Mouse (Mus musculus) T-helper 17 cell (primary cell): ENCODE measurements around the gene Fars2.

ENCODE experiments used
- in situ Hi-C, 2 experiments: fragments of 300-600 bp; cut with MboI, MseI; formaldehyde crosslinking; loops; 1 replicate in 1 of 2; 2 replicates in 1 of 2; pipeline ENCODE4 v1.15.1; 2025; ENCODE audit warnings: high pct_unique_total_duplicates in 2 of 2

Fars2 gene

DNA sequence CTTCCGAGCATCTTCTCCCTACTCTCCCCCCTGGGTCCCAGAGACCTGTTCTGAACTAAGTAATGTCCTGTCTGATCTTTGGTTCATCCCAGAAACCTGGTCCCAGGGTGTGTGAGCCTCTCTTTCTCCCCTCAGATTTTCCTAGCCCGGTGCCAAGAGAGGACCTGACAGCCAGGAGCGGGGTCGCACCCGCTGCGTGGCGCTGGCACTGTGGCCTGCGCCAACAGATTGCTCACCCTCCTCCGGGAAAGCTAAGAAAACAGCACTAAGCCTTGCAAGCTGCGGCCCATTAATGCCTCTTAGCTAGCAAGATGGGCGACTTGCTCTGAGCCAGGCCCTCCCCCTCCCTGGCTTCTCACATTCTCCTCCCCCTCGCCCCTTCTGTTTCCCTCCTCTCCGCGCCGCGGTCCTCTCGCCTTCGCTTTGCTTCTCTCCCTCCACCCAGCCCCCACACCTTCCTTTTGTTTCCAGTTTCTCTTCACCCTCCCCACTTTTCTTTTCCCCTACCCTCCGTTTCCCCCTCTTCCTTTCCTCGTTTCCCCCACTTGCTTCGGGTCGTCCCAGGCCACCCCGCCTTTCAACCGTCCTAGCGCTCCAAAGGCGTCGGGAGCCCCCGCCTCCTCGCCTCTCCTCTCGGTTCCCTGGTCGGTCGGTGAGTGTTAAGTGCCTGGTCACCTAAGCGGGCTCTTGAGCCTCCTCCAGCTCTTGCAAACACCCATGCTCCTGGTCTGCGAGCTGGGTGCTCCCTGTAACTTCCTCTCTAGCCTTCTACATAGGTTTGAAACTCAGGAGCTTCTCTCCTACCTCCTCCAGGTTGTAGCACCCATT lies 610.0 kb downstream of the Fars2 start:
- in situ Hi-C loops, result no loop called here

DNA sequence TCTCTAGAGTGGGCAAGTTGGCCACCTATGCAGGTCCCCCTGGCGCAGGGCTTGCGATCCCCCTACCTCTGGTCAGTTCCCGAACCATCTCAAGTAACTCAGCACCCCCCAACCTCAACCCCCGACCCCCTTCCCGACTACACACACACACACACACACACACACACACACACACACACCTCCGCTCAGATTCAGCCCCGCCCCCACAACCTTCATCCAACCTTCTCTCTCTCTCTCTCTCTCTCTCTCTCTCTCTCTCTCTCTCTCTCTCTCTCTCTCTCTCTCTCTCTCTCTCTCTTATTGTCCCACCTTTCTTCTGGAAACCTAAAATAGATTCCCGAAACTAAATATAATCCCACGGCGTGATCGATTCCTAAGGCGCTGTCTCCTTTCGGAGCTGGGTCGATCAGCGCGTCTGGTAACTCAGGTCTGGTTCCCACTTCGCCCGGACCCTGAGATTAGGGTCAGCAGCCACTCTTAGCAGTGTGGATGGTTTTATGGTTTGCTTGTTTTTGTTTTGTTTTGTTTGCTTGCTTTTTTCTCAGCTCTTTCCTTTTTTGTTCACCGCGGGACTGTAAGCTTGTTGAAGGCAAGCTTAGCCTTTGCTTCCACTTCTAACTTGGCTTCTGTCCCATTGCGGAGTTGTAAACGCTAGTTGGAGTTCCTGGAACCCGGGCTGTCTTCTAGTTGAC lies 610.7 kb downstream of the Fars2 start:
- in situ Hi-C loops, result no loop called here

DNA sequence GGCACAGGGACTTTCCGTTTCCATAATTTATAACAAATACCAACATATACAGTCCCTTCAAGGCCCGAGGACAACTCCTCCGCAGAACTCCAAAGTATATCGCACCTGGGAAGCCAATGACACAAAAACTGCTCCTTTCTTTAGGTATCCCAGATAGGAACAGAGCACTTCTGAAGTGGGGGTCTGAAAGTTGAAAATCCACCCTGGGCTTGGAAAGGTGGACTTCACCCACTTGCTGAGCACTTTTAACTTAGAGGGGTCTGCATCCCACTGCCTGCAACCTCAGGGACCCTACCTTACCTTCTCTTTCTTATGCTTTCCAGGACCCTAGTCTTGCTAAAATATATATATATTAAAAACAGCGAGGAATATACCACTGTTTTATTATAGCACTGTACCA lies 611.3 kb downstream of the Fars2 start:
- in situ Hi-C loops, result no loop called here

DNA sequence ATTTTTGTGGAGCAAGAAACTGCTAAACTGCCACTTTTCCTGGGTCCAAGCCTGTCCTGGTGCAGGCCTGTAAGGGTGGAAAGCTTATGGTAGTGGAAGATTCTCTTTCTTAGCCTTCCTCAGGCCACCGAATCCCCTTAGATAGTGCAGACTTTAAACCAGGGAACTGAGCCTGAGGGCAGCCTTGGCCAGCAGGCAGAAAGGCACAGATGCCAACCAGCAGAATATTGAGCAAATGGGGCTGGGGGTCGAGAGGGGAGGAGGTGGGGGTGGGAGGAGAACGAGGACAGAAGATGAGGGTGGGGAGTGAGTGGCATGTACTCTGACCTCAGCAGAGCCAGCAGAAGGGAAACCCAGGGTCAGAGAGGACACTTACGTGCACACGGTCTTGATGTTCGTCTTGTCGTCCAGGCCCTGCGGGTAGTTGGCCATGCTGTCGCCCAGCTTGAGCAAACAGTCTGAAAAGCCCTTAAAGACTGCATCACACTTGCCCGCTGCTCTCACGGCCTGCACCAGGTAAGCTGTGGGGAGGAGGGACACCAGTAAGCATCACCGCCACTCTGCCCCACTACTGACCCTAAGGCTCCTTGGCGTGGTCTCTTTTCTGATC lies 612.6 kb downstream of the Fars2 start:
- in situ Hi-C loops, result loop anchor here in 1 of 2 experiments (5.0 kb wide), 1 partner anchor 587 kb away; no protein-coding TSS in a partner anchor

DNA sequence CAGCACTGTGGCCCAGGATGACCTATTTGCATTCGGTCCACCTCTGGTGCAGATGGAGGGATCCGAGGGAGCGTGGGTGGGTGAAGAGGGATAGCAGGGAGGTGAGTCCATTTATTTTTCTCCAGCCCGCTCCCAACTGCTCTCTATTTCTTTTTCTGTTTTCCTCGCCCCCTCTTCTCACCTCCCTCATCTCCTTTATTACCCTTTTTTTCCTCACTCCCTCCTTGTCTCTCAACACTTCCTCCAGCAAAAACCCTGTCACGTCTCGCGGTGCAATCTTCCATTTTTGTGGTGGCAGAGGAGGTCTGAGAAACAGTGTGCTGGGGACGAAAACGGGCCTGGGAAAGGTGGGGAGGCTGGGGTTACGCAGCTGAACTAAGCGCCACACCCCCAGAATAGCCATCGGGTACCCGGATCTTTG lies 613.1 kb downstream of the Fars2 start:
- in situ Hi-C loops, result loop anchor here in 1 of 2 experiments (5.0 kb wide), 1 partner anchor 587 kb away; no protein-coding TSS in a partner anchor

DNA sequence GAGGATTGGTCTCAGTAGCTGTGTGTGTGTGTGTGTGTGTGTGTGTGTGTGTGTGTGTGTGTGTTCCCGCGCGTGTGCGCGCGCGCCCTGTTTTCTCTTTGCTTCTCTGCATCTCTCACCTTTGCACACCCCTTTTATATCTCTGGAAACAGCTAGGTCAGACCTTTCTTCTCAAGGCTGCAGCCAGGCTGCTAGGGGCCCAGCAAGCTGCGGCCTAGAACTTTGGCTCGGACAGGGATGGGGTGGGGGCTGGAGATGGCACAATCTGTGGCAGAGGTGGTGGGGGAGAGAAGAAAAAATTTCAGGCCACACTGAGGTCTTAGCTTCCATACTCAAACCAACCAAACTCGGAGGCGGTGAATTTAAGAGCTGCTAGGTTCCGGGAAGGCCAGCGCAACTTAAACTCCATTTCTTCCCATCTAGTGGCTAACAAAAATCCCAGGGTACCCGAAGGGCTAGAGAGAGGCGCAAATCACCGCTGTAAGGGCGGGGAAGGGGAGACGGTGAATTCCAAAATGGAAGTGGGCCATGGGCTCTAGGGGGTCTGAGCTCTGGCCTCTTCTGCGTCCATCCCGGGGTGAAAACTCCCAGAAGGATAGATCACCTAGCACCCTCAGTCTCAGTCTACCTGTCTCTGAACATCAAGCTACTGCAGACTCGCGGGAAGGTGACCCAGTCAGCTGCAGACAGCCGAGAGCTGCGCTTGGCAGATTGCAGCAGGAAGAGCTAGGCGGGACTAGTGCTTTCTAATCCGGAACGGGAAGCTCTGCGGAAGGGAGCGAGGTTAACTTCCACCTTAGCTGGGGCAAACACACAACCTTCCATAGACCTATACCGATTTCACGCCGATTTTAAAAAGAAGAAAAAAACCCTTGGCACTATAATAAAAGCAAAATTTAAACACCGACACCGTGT lies 614.1 kb downstream of the Fars2 start:
- in situ Hi-C loops, result loop anchor here in 1 of 2 experiments (5.0 kb wide), 1 partner anchor 586 kb away; no protein-coding TSS in a partner anchor

DNA sequence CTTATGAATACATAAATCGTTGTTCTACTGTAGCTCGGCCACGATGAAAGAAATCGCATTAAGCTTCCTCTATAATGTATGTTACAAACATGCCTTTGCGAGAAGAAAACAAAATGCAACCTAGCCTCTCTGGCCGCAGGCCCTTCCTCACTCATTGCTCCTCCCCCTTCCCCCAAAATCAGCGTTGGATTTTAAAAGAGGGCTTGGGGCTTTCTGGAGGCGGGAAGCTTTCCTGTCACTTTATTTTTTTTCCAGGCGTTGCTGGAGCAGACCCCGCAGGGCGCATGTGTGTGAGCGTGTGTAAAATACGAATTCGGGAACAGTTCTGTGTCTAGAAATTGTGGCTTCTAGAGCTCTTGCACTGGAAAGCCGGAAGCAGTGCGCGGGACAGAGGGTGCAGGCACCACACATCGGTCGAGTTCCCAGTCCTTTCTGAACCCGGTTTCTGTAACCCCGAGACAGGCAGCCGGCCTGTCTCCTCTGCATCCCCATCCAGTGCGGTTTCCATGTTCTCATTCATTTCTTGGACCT lies 614.8 kb downstream of the Fars2 start:
- in situ Hi-C loops, result loop anchor here in 1 of 2 experiments (5.0 kb wide), 1 partner anchor 585 kb away; no protein-coding TSS in a partner anchor

DNA sequence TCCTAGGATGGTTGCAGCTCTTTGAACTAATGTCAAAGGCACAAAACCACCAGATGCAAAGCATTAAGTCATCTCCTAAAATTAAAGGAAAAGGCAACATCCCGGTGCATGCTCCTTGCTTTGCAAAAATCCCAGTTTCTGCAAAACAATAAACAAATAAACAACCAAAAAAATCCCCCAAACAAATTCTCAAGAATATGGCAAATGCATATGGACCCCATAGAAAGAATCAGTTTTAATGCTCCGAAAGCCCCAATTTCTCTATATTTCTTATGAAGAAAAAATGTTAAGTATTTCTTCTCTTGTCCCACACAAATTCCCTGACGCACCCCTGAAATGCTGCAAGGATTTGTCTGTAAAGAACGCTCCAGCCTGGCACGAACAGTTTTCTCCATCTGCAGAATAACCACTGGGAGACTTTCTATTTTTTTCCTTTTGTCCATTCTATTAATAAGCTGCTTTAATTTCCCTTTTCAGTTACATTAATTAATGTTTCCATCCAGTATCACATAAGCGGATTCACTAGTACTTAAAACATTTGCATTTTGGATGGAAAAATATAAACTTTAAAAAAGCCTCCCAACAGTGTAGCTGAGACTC lies 615.8 kb downstream of the Fars2 start:
- in situ Hi-C loops, result loop anchor here in 1 of 2 experiments (5.0 kb wide), 1 partner anchor 584 kb away; no protein-coding TSS in a partner anchor

DNA sequence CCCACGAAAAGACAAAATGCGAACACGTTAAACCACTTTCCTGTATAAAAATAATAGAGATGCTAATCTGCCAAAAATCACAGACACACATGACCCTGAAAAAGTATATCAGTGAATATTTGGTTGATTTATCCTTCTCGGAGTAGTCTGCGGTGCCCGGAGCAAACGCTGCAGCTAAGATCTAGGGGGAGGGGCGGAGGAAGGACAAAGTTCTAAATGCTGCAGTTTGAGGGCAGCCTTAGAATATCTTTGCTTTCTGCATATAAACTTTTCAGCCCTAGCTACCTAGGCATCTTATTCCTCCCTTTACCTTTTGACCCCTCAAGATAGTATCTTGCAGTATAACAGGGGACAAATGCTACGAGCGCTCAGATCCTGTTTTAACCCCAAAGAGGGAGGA lies 616.4 kb downstream of the Fars2 start:
- in situ Hi-C loops, result loop anchor here in 1 of 2 experiments (5.0 kb wide), 1 partner anchor 584 kb away; no protein-coding TSS in a partner anchor

DNA sequence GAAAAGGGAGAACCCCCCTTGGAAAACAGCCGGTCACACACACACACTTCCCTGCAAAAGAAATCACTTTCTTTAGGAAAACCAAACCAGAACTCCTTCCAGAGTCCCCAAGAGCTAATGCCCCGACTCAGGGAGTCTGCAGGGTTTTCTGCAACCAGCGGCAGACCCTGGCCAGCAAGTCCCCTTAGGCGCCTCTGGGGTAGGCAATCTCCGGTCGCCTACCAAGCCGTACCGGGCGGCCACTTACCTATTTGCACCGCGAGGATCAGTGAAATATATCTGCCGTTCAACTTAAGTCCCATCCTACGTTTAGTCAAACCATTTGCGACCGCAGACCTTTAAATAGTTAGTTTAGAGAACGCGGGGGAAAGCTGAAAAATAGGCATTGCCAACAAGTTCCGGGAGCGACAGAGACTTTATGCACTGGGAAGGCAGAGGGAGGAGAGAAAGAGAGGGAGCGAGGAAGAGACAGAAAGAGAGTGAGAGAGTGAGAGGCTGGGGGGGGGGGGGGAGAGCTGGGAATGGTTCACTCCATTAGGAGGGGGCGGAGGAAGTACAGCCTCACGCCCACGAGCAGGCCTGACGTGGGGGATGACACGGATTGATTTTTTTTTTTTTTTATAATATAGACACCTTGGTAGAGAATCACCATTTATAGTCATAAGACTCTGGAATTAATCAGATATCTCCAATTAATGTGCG lies 616.9 kb downstream of the Fars2 start:
- in situ Hi-C loops, result loop anchor here in 1 of 2 experiments (5.0 kb wide), 1 partner anchor 583 kb away; no protein-coding TSS in a partner anchor

DNA sequence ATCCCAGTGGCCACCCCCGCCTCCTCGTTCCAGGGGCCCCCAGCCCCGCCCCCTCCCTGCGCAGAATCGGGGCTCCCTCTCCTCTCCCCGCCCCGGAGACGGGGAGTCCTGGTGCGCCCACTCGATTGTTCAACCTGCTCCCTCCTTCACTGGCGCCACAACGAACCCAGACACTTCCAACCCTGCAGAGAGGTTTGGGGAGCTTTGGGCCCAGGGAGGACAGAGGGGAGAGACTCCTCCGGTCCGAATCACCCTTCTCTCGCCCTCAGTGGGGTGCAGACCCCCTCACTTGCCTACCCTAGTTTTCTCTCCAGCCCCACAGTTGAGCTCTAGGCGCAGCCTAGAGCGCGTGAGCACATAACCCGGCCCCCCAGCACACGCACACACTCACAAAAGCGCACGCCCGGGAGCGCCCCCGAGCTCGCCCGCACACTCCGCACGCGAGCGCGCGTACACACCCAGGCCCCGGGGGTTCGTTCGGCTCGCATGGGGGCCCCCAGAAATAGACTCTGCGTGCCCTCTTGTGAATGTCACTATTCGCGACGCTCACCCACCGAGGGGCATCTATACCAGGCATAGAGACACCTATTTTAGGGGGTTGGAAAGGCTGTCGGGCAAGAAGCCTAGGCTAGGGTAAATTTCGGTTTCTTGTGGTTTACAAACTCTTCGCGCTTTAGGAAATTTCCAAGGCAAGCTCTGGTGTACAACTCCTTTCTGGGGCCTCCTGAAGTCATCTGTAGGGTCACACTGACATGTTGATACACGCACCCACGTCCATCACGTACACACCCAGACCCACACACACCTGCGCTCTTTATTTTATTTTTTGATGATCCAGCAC lies 617.7 kb downstream of the Fars2 start, which contains the start of gene Nrn1:
Gene Nrn1 (minus strand): TSS at position 401 of the 841 bp plus-strand sequence.
- in situ Hi-C loops, result loop anchor here in 1 of 2 experiments (5.0 kb wide), 3 partner anchors 77 to 582 kb away; no protein-coding TSS in a partner anchor

DNA sequence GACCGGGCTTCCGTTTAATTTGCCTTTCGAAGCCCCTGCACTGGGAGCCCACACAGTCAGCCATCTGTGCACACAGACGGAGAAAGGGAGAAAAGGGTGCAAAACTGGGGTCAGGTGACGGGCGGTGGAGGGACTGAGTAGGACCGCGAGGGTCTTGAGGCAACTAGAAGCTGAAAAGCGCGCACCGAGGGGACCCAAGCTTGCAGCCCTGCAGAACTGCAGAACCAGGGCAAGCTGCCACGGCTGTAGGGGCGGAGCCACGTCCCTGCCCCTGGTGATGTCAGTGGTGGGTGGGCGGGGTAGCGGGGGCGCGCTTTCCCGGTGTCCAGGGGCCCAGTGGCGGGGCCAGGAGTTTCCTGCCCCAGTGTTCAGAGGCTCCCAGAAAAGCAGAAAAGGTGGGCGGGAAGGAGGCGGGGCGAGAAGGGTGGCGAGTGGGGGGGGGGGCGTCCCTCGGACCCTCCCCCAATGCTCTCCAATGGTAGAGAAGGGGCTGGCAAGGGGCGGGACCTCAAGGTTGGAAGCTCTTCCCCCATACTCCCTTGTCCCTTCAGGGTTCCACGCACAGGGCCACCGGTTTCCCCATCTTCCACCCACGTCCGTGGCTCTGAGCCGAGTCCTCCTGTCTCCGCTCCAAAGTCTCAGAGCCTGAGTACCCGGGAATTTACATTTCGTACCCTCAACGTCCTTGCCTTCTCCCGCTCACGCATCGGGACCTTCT lies 618.8 kb downstream of the Fars2 start:
- in situ Hi-C loops, result loop anchor here in 1 of 2 experiments (5.0 kb wide), 2 partner anchors 76 to 271 kb away; no protein-coding TSS in a partner anchor

DNA sequence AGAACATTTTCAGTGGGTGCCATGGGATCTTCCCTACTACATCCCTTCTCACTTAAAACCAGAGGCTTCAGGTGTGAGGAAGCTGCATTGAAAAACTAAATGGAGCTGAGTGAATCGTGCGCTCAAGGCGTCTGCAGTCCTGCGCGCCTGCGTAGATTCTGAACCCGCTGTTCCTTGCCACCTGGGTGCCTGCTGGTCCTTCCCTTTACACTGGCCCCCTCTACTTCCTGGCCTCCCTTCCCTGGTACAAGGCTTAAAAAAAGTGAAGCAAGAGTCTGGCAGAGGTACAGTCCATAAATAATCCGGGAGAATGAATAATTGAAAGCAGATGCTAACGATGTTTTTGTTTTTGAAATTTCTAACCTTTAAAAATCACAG lies 619.4 kb downstream of the Fars2 start:
- in situ Hi-C loops, result loop anchor here in 1 of 2 experiments (5.0 kb wide), 2 partner anchors 76 to 271 kb away; no protein-coding TSS in a partner anchor

DNA sequence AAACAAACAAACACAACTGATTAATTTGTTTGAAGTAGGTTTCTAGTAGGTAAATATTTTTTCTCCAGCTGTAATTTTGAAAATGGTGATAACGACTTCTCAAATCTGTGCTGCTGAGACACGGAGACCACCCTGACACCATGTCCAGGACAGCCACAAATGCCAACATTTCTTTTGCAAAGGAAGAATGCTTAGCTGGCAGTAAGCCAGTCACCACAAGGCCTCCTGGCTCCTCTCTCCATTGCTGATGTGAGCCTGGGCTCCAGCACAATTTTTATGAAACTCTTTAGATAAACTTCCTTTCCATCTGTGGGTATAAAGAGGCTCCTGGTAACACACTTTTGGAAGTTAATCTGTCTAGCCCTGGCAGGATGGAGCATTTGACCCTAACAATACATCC lies 632.8 kb downstream of the Fars2 start:
- in situ Hi-C loops, result no loop called here

DNA sequence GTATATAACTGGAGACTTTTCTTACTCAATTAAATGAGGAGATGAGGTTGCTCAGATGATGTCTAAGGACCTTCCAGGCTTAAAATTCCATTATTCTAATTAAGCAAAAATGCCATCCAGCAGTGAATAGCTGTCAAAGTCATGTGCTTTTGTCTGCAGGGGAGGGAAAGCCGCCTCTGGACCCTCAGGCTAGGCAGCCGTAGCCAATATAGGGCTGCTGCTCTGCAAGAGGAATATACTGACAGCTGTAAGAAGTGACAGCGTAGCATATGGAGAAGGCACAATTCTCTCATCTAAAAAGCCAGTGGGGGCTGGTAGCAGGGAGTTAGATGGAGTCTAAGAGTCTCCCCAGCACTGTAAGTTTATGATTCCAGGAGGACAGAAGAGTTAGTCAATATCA lies 634.6 kb downstream of the Fars2 start:
- in situ Hi-C loops, result no loop called here

DNA sequence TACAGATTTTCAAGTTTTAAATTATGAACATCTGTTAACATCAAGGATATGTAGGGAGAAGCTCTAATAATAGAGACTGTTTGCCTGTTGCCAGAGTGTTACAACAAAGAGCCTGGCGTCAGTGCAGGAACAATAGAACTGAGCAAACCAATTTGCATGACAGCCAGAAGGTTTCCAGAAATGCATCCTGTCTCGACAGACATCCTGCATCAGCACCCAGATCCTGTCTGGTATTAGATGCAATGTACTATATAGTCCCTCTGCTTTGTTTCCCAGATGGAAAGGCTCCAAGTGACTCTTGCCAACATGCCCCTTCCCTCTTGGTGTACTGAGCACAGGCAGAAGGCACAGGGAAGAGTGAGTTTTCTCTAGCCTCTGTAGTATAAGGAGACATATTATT lies 649.6 kb downstream of the Fars2 start:
- in situ Hi-C loops, result no loop called here
